Mouse (Mus musculus): Measurements from ENCODE around the gene Fndc3b. TPM values are rescaled to one million over a fixed set of nuclear protein-coding genes. Genes with fewer than 3 reads are reported as not detected.

Fndc3b gene
- polyA plus RNA-seq, 1 experiment from 2014 or later: 29.0 TPM

DNA sequence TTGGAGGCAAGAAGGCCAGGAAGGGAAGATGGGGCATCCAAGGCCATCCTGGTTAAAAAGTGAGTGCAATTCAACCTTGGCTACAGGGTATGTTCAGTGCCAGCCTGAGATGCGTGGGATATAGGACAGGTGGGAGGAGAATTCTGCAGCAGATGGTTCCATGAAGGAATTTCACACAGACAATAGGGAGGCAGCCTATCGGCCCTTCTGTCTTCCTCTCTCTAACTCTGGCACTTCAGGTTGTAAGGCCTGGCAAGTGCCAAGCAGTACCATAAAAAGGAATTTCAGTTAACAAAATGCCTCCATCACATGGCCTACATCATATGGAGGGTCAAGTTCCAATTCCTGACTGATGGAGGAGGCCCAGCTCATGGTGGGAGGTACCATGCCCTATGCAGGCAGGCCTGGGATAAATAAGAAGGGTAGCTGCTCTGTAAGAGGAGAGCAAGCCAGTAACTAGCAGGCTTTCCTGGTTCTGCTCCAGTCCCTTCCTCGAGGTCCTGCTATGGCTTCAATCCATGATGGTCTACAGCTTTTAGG, 155.6 kb downstream of the Fndc3b start:
- no peak overlapping the region for H3K9ac ChIP-seq (ENCODE audit: low read length)
- WGBS: 91% methylated on average over 3 of the region's 3 CpGs
- peaks cover 22% of the 10 kb centered on the region for H3K36me3 ChIP-seq (ENCODE audit: control insufficient read depth, insufficient read depth, low read length)
- H3K4me3 ChIP-seq (ENCODE audit: control insufficient read depth in 1 of 2, insufficient read depth in 1 of 2, low read depth in 1 of 2, low read length in 2 of 2): no peak overlapping the region
- H3K4me1 ChIP-seq (ENCODE audit: control insufficient read depth in 2 of 2, insufficient read depth in 2 of 2, low read length in 2 of 2): no peaks in the 10 kb centered on the region
- H3K9me3 ChIP-seq (ENCODE audit: control insufficient read depth, low read length): no peaks in the 10 kb centered on the region
- no peak overlapping the region for H3K27ac ChIP-seq (replicated peaks in 1 of 2; ENCODE audit: control insufficient read depth in 1 of 2, insufficient read depth in 1 of 2, low read depth in 2 of 2, low read length in 2 of 2)
- ATAC-seq (ENCODE audit: insufficient number of reproducible peaks, insufficient read depth, low FRiP score, low read depth): no peak
- no peak overlapping the region for H3K4me2 ChIP-seq (ENCODE audit: low read length)
- no peaks in the 10 kb centered on the region for H3K27me3 ChIP-seq (ENCODE audit: control insufficient read depth, insufficient read depth, low read length)

DNA sequence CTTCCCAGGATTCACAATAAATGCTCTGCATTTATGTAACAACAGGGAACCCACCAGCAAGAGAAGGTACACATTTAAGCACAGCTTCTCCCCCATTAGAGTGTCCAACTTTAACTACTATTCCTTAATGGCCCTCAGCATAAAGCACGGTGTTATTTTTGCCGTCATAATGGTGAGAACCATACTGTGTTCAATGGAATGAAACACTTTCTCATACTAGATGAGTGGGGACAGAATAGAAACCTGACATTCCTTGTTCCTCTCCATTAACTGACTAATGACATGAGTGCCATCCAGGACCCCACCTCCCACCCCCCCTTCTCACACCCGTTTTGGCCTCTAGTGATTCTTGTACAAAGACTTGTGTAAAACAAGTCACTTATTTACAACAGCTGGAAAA, 156.8 kb downstream of the Fndc3b start:
- Histone ChIP-seq H3K4me3 (ENCODE audit: control insufficient read depth in 1 of 2, insufficient read depth in 1 of 2, low read depth in 1 of 2, low read length in 2 of 2) (no peak overlapping the region), H3K9me3 (ENCODE audit: control insufficient read depth, low read length) (no peaks in the 10 kb centered on the region), H3K4me2 (ENCODE audit: low read length) (no peak overlapping the region), H3K27ac (replicated peaks in 1 of 2; ENCODE audit: control insufficient read depth in 1 of 2, insufficient read depth in 1 of 2, low read depth in 2 of 2, low read length in 2 of 2) (no peak overlapping the region), H3K4me1 (ENCODE audit: control insufficient read depth in 2 of 2, insufficient read depth in 2 of 2, low read length in 2 of 2) (no peaks in the 10 kb centered on the region), H3K36me3 (ENCODE audit: control insufficient read depth, insufficient read depth, low read length) (peaks cover 27% of the 10 kb centered on the region), H3K9ac (ENCODE audit: low read length) (no peak overlapping the region), H3K27me3 (ENCODE audit: control insufficient read depth, insufficient read depth, low read length) (no peaks in the 10 kb centered on the region)
- no peak for ATAC-seq (ENCODE audit: insufficient number of reproducible peaks, insufficient read depth, low FRiP score, low read depth)
- 87% methylated on average over 3 of the region's 3 CpGs for WGBS

DNA sequence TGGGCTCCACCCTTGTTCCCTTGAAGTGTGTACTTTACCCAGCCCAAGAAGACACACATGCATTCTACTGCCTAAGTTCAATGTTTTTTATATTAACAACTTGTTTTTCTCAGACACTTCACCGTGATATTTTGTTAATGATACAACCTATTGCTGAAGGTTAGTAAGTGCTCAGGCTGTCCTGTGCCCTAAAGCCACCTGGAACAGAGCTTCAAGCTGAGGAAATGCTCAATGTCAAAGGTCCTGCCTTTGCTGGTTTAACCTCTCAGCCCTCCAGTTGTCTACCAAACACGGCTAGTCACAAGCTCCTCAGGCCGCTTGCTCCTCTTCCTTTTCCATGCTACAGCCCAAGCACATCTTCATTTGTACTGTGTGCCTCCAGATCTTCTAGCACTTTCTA, 157.3 kb downstream of the Fndc3b start:
- Histone ChIP-seq H3K4me1 (ENCODE audit: control insufficient read depth in 2 of 2, insufficient read depth in 2 of 2, low read length in 2 of 2) (no peaks in the 10 kb centered on the region), H3K4me2 (ENCODE audit: low read length) (no peak overlapping the region), H3K9ac (ENCODE audit: low read length) (no peak overlapping the region), H3K27ac (replicated peaks in 1 of 2; ENCODE audit: control insufficient read depth in 1 of 2, insufficient read depth in 1 of 2, low read depth in 2 of 2, low read length in 2 of 2) (no peak overlapping the region), H3K9me3 (ENCODE audit: control insufficient read depth, low read length) (no peaks in the 10 kb centered on the region), H3K27me3 (ENCODE audit: control insufficient read depth, insufficient read depth, low read length) (no peaks in the 10 kb centered on the region), H3K4me3 (ENCODE audit: control insufficient read depth in 1 of 2, insufficient read depth in 1 of 2, low read depth in 1 of 2, low read length in 2 of 2) (no peak overlapping the region), H3K36me3 (ENCODE audit: control insufficient read depth, insufficient read depth, low read length) (peaks cover 28% of the 10 kb centered on the region)
- no peak for ATAC-seq (ENCODE audit: insufficient number of reproducible peaks, insufficient read depth, low FRiP score, low read depth)
- 91% methylated on average over 3 of the region's 3 CpGs for WGBS

DNA sequence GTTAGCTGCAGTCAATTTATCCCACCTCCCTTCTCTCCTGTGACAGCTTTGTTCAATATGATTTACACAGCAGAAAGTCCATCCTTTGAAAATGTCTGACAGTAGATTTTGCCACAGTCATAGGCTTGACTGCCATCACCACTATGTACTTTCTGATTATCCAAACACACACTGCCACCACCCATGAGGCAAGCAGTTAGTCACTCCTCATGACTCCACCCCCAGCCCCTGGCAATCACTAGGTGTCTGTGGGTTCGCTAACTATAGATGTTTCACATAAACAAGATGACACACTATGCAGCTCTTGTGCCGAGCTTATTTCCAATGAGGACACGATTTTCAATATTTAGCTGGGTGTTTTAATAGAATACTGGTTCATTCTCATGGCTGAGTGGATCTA, 160.1 kb downstream of the Fndc3b start:
- 90% methylated on average over 3 of the region's 3 CpGs for WGBS
- H3K27ac ChIP-seq (replicated peaks in 1 of 2; ENCODE audit: control insufficient read depth in 1 of 2, insufficient read depth in 1 of 2, low read depth in 2 of 2, low read length in 2 of 2): no peak overlapping the region
- no peak overlapping the region for H3K9ac ChIP-seq (ENCODE audit: low read length)
- H3K4me1 ChIP-seq (ENCODE audit: control insufficient read depth in 2 of 2, insufficient read depth in 2 of 2, low read length in 2 of 2): no peaks in the 10 kb centered on the region
- H3K9me3 ChIP-seq (ENCODE audit: control insufficient read depth, low read length): no peaks in the 10 kb centered on the region
- no peak overlapping the region for H3K4me2 ChIP-seq (ENCODE audit: low read length)
- H3K36me3 ChIP-seq (ENCODE audit: control insufficient read depth, insufficient read depth, low read length): peaks cover 27% of the 10 kb centered on the region
- no peak for ATAC-seq (ENCODE audit: insufficient number of reproducible peaks, insufficient read depth, low FRiP score, low read depth)
- no peaks in the 10 kb centered on the region for H3K27me3 ChIP-seq (ENCODE audit: control insufficient read depth, insufficient read depth, low read length)
- no peak overlapping the region for H3K4me3 ChIP-seq (ENCODE audit: control insufficient read depth in 1 of 2, insufficient read depth in 1 of 2, low read depth in 1 of 2, low read length in 2 of 2)

DNA sequence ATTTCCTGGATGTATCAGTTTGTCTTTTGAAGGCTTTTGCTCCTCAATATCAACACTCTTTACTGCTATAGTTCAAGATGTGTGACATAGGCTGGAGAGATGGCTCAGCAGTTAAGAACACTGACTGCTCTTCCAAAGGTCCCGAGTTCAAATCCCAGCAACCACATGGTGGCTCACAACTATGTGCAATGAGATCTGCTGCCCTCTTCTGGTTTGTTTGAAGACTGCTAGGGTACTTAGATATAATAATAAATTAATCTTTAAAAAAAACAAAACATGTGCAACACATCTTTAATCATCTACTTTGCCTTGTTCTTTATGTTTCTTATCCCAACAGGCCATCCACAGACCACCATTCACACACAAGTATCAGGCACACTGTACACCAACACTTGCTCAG, 160.7 kb downstream of the Fndc3b start:
- Histone ChIP-seq H3K9me3 (ENCODE audit: control insufficient read depth, low read length) (no peaks in the 10 kb centered on the region), H3K4me2 (ENCODE audit: low read length) (no peak overlapping the region), H3K9ac (ENCODE audit: low read length) (no peak overlapping the region), H3K27ac (replicated peaks in 1 of 2; ENCODE audit: control insufficient read depth in 1 of 2, insufficient read depth in 1 of 2, low read depth in 2 of 2, low read length in 2 of 2) (no peak overlapping the region), H3K4me1 (ENCODE audit: control insufficient read depth in 2 of 2, insufficient read depth in 2 of 2, low read length in 2 of 2) (no peaks in the 10 kb centered on the region), H3K27me3 (ENCODE audit: control insufficient read depth, insufficient read depth, low read length) (no peaks in the 10 kb centered on the region), H3K4me3 (ENCODE audit: control insufficient read depth in 1 of 2, insufficient read depth in 1 of 2, low read depth in 1 of 2, low read length in 2 of 2) (no peak overlapping the region), H3K36me3 (ENCODE audit: control insufficient read depth, insufficient read depth, low read length) (peaks cover 21% of the 10 kb centered on the region)
- ATAC-seq (ENCODE audit: insufficient number of reproducible peaks, insufficient read depth, low FRiP score, low read depth): no peak
- WGBS: 100% methylated on average over 1 of the region's 1 CpGs

DNA sequence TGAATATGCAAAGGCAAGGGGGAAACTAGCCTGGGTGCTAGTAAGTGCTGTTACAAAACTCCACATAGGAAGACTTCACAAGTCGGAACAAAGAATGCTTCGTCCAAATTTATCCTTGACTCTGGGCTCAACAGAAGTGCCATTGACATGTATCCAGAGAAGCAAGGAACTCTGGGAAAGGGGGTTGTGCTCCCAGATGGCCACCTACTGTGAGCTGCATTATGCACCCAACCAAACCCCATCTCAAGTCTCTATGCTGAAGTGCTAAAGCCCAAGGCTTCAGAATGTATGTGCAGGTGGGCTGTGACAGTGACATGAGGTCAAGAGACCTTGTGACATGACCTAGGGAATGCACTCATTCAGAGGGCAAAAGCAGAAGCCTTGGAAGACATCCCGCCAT, 165.5 kb downstream of the Fndc3b start:
- H3K27me3 ChIP-seq (ENCODE audit: control insufficient read depth, insufficient read depth, low read length): no peaks in the 10 kb centered on the region
- H3K9ac ChIP-seq (ENCODE audit: low read length): no peak overlapping the region
- WGBS: 66% methylated on average over 3 of the region's 3 CpGs
- no peaks in the 10 kb centered on the region for H3K4me1 ChIP-seq (ENCODE audit: control insufficient read depth in 2 of 2, insufficient read depth in 2 of 2, low read length in 2 of 2)
- H3K9me3 ChIP-seq (ENCODE audit: control insufficient read depth, low read length): no peaks in the 10 kb centered on the region
- peaks cover 17% of the 10 kb centered on the region for H3K36me3 ChIP-seq (ENCODE audit: control insufficient read depth, insufficient read depth, low read length)
- ATAC-seq (ENCODE audit: insufficient number of reproducible peaks, insufficient read depth, low FRiP score, low read depth): no peak
- H3K4me3 ChIP-seq (ENCODE audit: control insufficient read depth in 1 of 2, insufficient read depth in 1 of 2, low read depth in 1 of 2, low read length in 2 of 2): no peak overlapping the region
- H3K27ac ChIP-seq (replicated peaks in 1 of 2; ENCODE audit: control insufficient read depth in 1 of 2, insufficient read depth in 1 of 2, low read depth in 2 of 2, low read length in 2 of 2): no peak overlapping the region
- H3K4me2 ChIP-seq (ENCODE audit: low read length): no peak overlapping the region

DNA sequence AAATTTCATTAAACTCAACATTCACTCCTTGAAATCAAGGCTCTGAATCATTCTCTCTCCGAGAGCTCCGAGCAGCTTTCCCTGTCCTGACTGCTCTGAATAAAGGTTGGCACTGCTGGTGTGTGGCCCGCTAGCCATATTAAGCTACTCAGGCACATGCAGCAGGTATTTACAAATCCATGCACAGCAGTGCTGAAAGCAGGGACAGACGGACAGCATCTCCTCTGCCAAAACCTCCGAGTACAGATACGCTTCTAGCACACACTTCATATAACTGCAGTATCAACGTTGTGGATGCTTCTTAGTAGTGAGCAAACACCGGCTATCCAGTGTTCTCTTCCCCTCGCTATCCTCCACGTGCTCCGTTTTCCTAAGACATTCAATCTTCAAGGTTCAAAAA, 167.0 kb downstream of the Fndc3b start:
- ATAC-seq (ENCODE audit: insufficient number of reproducible peaks, insufficient read depth, low FRiP score, low read depth): no peak
- Histone ChIP-seq H3K4me1 (ENCODE audit: control insufficient read depth in 2 of 2, insufficient read depth in 2 of 2, low read length in 2 of 2) (no peaks in the 10 kb centered on the region), H3K27ac (replicated peaks in 1 of 2; ENCODE audit: control insufficient read depth in 1 of 2, insufficient read depth in 1 of 2, low read depth in 2 of 2, low read length in 2 of 2) (no peak overlapping the region), H3K9me3 (ENCODE audit: control insufficient read depth, low read length) (no peaks in the 10 kb centered on the region), H3K9ac (ENCODE audit: low read length) (no peak overlapping the region), H3K4me3 (ENCODE audit: control insufficient read depth in 1 of 2, insufficient read depth in 1 of 2, low read depth in 1 of 2, low read length in 2 of 2) (no peak overlapping the region), H3K27me3 (ENCODE audit: control insufficient read depth, insufficient read depth, low read length) (no peaks in the 10 kb centered on the region), H3K4me2 (ENCODE audit: low read length) (no peak overlapping the region), H3K36me3 (ENCODE audit: control insufficient read depth, insufficient read depth, low read length) (peaks cover 22% of the 10 kb centered on the region)
- WGBS: 90% methylated on average over 11 of the region's 11 CpGs

DNA sequence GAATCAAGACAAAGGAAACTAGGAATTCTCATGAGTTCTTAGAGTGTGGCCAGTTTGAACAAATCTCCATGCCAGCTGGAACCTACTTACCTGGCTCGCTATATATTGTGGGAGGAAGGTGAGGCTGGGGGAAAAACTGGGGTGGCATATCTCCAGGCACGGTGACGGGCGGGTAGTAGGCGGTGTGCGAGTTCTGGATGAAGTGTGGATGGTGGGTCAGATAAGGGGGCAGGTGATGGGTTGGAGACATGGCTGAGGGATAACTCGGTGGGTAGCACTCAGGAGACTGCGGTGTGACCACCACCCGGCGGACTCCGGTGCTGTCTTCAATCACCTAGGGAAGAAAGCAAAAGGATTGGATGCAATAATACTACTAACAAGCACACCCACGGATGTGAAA, 169.3 kb downstream of the Fndc3b start:
- no peak overlapping the region for H3K4me3 ChIP-seq (ENCODE audit: control insufficient read depth in 1 of 2, insufficient read depth in 1 of 2, low read depth in 1 of 2, low read length in 2 of 2)
- no peak overlapping the region for H3K27ac ChIP-seq (replicated peaks in 1 of 2; ENCODE audit: control insufficient read depth in 1 of 2, insufficient read depth in 1 of 2, low read depth in 2 of 2, low read length in 2 of 2)
- no peaks in the 10 kb centered on the region for H3K9me3 ChIP-seq (ENCODE audit: control insufficient read depth, low read length)
- no peak overlapping the region for H3K9ac ChIP-seq (ENCODE audit: low read length)
- H3K27me3 ChIP-seq (ENCODE audit: control insufficient read depth, insufficient read depth, low read length): no peaks in the 10 kb centered on the region
- WGBS: 92% methylated on average over 12 of the region's 12 CpGs
- H3K36me3 ChIP-seq (ENCODE audit: control insufficient read depth, insufficient read depth, low read length): peaks cover 37% of the 10 kb centered on the region
- H3K4me2 ChIP-seq (ENCODE audit: low read length): no peak overlapping the region
- ATAC-seq (ENCODE audit: insufficient number of reproducible peaks, insufficient read depth, low FRiP score, low read depth): no peak
- H3K4me1 ChIP-seq (ENCODE audit: control insufficient read depth in 2 of 2, insufficient read depth in 2 of 2, low read length in 2 of 2): no peaks in the 10 kb centered on the region
